In the genomic region with DNA sequence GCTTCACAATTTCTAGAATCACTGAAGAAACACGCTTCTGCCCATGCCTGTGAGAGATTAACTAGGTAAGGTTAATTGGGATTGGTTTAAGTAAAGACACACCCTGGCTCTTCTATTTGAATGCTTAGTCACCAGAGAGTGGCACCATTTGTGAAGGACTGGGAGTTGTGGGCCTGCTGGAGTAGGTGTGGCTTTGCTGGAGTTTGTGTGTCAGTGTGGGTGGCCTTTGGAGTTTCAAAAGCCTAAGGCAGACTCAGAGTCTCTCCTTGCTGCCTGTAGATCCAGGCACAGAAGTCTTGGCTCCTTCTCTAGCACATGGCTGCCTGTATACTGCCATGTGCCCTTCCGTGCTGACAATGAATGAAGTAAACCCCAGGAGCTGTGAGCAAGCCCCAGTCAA, we compare ENCODE assay signal across 29 mouse cellular contexts.
"Had no signal": no experiment of that assay in that cellular context is flagged by ENCODE, and none has a peak within 500 bp of the region (broad histone marks: within the 10 kb centered on the region; RNA-seq: fewer than 3 reads in every experiment).

No protein-coding gene starts in this region.

- H3K36me3 ChIP-seq: limb, embryonic 10.5 days; limb, embryonic 12.5 days; limb, embryonic 13.5 days; limb, embryonic 15.5 days; liver, embryonic 12.5 days; liver, embryonic 13.5 days; liver, embryonic 15.5 days; lung, embryonic 15.5 days; midbrain, embryonic 10.5 days; midbrain, embryonic 12.5 days; midbrain, embryonic 13.5 days; midbrain, embryonic 15.5 days had no signal

- H3K9ac ChIP-seq: limb, embryonic 12.5 days; limb, embryonic 13.5 days; limb, embryonic 15.5 days; liver, embryonic 12.5 days; liver, embryonic 13.5 days; liver, embryonic 14.5 days; liver, embryonic 15.5 days; liver, postnatal 0 days; lung, embryonic 14.5 days; lung, embryonic 15.5 days; midbrain, embryonic 12.5 days; midbrain, embryonic 13.5 days; midbrain, embryonic 15.5 days had no signal

- H3K27ac ChIP-seq: limb, embryonic 10.5 days; limb, embryonic 12.5 days; limb, embryonic 13.5 days; limb, embryonic 15.5 days; liver, embryonic 12.5 days; liver, embryonic 13.5 days; liver, embryonic 14.5 days; liver, embryonic 15.5 days; lung, embryonic 15.5 days; macrophage; midbrain, embryonic 10.5 days; midbrain, embryonic 12.5 days; midbrain, embryonic 13.5 days; midbrain, embryonic 15.5 days had no signal

- H3K4me1 ChIP-seq: limb, embryonic 12.5 days; limb, embryonic 13.5 days; limb, embryonic 15.5 days; liver, embryonic 12.5 days; liver, embryonic 13.5 days; liver, embryonic 15.5 days; lung, embryonic 15.5 days; megakaryocyte, embryonic 14.5 days; midbrain, embryonic 10.5 days; midbrain, embryonic 12.5 days; midbrain, embryonic 13.5 days; midbrain, embryonic 15.5 days had no signal

- H3K4me3 ChIP-seq: limb, embryonic 10.5 days; limb, embryonic 12.5 days; limb, embryonic 13.5 days; limb, embryonic 15.5 days; liver, embryonic 12.5 days; liver, embryonic 13.5 days; liver, embryonic 15.5 days; lung, embryonic 15.5 days; megakaryocyte, embryonic 14.5 days; midbrain, embryonic 10.5 days; midbrain, embryonic 12.5 days; midbrain, embryonic 13.5 days; midbrain, embryonic 15.5 days; myocyte had no signal

- H3K9me3 ChIP-seq: limb, embryonic 10.5 days; limb, embryonic 12.5 days; limb, embryonic 13.5 days; limb, embryonic 15.5 days; liver, embryonic 12.5 days; liver, embryonic 13.5 days; liver, embryonic 15.5 days; lung, embryonic 15.5 days; midbrain, embryonic 10.5 days; midbrain, embryonic 12.5 days; midbrain, embryonic 13.5 days; midbrain, embryonic 15.5 days had no signal

- DNase-seq: left cerebral cortex, postnatal 4 days; liver; liver, embryonic 13.5 days; liver, postnatal 0 days; lung, adult 18-20 months; lung, adult 2 months; lung, embryonic 14.5 days; lung, postnatal 10 days; lung, postnatal 14 days; lung, postnatal 36 days; lung, postnatal 4 days; midbrain, embryonic 14.5 days had no signal

- ATAC-seq: liver, embryonic 12.5 days; liver, postnatal 0 days; lung, postnatal 0 days; midbrain, embryonic 13.5 days; midbrain, embryonic 15.5 days; midbrain, embryonic 16.5 days had no signal
